8 mouse cellular contexts compared by ENCODE assay signal in genomic region chr2:91455826-91456225, GRCm38 (mm10). TPM values are rescaled to one million over a fixed set of nuclear protein-coding genes. Genes with fewer than 3 reads are reported as not detected.
DNase-seq lines count a peak whose midpoint lies in the region; ATAC-seq lines count a peak whose summit lies in the region.

No protein-coding gene starts in this region.

- ATAC-seq in cerebellum, adult (ENCODE audit: insufficient number of reproducible peaks, low FRiP score, low TSS enrichment), result 0 out of 2 replicates have a peak, but pooled peaks have one; percentile 61
- peak; percentile 43 to 60; a peak in 3 of 4 replicates for ATAC-seq in hematopoietic stem cell, adult 5-6 weeks (replicated peaks in 1 of 2; ENCODE audit: insufficient read depth in 1 of 2, low FRiP score in 2 of 2, low TSS enrichment in 1 of 2, low read depth in 1 of 2, poor library complexity in 2 of 2, severe bottlenecking in 2 of 2)

- DNase-seq in cerebellum, adult 11 months, result no peak
- DNase-seq in layer of hippocampus, adult 11-12 months (ENCODE audit: low spot score), result peak; percentile 31
- no peak for DNase-seq in layer of hippocampus, adult 8-10 months (ENCODE audit: low spot score in 2 of 2)
- DNase-seq in ZHBTc4 (ENCODE audit: low read depth, low spot score), result peak; percentile 84
- peak; percentile 82 for DNase-seq in retina, embryonic 14.5 days (ENCODE audit: low spot score)
- no peak for DNase-seq in gastrocnemius, postnatal 4 days (ENCODE audit: low spot score in 2 of 2)

RNA-seq across cellular contexts. Expression of gene Lrp4, which starts 1.5 kb away (rescaled TPM):
- total RNA-seq in layer of hippocampus, adult 8-10 months (2022), result 10 to 100 TPM; 26.1 to 30.6 (median 29.4) TPM
- 2.3 and 4.7 TPM in 2 replicates for total RNA-seq in hematopoietic stem cell, adult 5-6 weeks (2017)
- 10 to 100 TPM; 33.8 to 34.7 TPM for total RNA-seq in gastrocnemius, postnatal 4 days (2021)

RNA-seq across cellular contexts. Expression of gene 1110051M20Rik, which starts 11.3 kb away (rescaled TPM):
- 100 to 1,000 TPM; 108 to 144 (median 121) TPM for total RNA-seq in layer of hippocampus, adult 8-10 months (2022)
- total RNA-seq in hematopoietic stem cell, adult 5-6 weeks (2017), result 11.0 and 19.3 TPM in 2 replicates
- 10 to 100 TPM; 13.8 to 18.2 TPM for total RNA-seq in gastrocnemius, postnatal 4 days (2021)

Comparison
In these comparisons a context has a peak if more than half of its experiments do, and no peak if none do; other contexts are left out.
1. DNase-seq: peak in layer of hippocampus, adult 11-12 months (single experiment), ZHBTc4 (single experiment) and retina, embryonic 14.5 days (single experiment); none in cerebellum, adult 11 months (single experiment), layer of hippocampus, adult 8-10 months (0 of 2) and gastrocnemius, postnatal 4 days (0 of 2).